Comparison of ENCODE assay signal across 8 mouse cellular contexts in the genomic region with DNA sequence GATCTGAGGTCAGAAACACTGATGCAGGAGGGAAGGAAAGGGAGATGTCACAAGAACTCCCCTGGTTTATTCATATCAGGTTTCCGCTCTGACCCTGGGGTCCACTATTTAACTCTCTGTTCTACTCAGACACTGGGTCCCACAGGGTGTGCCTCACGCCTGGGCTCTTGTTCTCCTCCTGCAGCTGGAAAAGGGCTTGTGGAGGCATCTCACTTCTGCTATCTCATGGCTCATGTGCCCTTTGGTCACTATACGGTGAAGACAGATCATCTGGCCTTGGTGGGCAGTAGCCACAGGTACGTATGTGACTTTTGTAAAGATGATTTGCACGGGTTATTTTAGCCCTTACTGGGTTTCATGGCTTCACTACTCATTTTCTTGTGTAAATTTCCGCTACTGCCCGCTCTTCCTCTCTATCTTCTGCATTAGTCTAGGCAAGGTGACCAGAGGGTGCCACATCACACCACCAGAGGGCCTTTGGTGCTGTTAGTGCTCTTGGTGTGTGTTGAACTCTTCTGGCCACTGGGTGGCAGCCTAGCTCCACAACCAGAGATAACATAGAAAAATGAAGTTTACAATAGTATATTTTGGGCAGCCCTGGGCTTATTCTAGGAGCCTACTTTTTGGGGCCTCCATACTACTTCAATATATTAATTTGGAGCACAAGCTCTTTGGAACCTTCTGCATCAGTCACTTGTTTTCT. TPM values are rescaled to one million over a fixed set of nuclear protein-coding genes. Genes with fewer than 3 reads are reported as not detected.
DNase-seq lines count a peak whose midpoint lies in the region; ATAC-seq and TF ChIP-seq lines count a peak whose summit lies in the region.

No protein-coding gene starts in this region.

- DNase-seq in A20 (ENCODE audit: low read depth, low spot score) (peak; percentile 75), NIH3T3 (ENCODE audit: low read depth) (peak; percentile 82)
- DNase-seq in cerebellum, postnatal 14 days = peak; percentile 84 to 85
- DNase-seq in gastrocnemius, postnatal 25 days = peak; percentile 13
- DNase-seq in kidney, postnatal 10 days = peak; percentile 76
- DNase-seq in liver, postnatal 0 days = peak; percentile 58
- DNase-seq in testis, postnatal 10 days (ENCODE audit: low spot score) = peak; percentile 72

- no peak overlapping the region for H3K4me3 ChIP-seq in liver, postnatal 0 days (ENCODE audit: low read depth, low read length)
- H3K4me3 ChIP-seq in neural tube, embryonic 13.5 days = no peak overlapping the region

- H3K27me3 ChIP-seq in liver, postnatal 0 days (ENCODE audit: insufficient read depth, low read length) = no peaks in the 10 kb centered on the region
- peaks cover 13% of the 10 kb centered on the region for H3K27me3 ChIP-seq in neural tube, embryonic 13.5 days

- peak; percentile 88 for TF ChIP-seq CTCF in liver, postnatal 0 days (IDR thresholded peaks at IDR 0.05; ENCODE audit: low read depth)

- WGBS in liver, postnatal 0 days (ENCODE audit: insufficient replicate concordance) = 55% methylated on average over 7 of the region's 7 CpGs
- WGBS in neural tube, embryonic 13.5 days = 62% methylated on average over 7 of the region's 7 CpGs

- no peak for TF ChIP-seq EP300 in liver, postnatal 0 days (IDR thresholded peaks at IDR 0.05; ENCODE audit: low read depth)

- peaks cover 22% of the 10 kb centered on the region for H3K36me3 ChIP-seq in liver, postnatal 0 days (replicated peaks; ENCODE audit: insufficient read depth, low read length)
- H3K36me3 ChIP-seq in neural tube, embryonic 13.5 days = no peaks in the 10 kb centered on the region

- peaks cover 4% of the 10 kb centered on the region; the same call in 1 of the 2 replicates for H3K4me1 ChIP-seq in liver, postnatal 0 days (ENCODE audit: insufficient read depth)
- peaks cover 18% of the 10 kb centered on the region; the same call in 1 of the 2 replicates for H3K4me1 ChIP-seq in neural tube, embryonic 13.5 days (replicated peaks)

- ATAC-seq in liver, postnatal 0 days = peak; percentile 61
- peak; percentile 52; the same call in 1 of the 2 replicates for ATAC-seq in neural tube, embryonic 13.5 days (ENCODE audit: low read depth)

- H3K9ac ChIP-seq in liver, postnatal 0 days (replicated peaks) = no peak overlapping the region
- no peak overlapping the region for H3K9ac ChIP-seq in neural tube, embryonic 13.5 days

- no peak overlapping the region for H3K4me2 ChIP-seq in liver, postnatal 0 days (ENCODE audit: low read depth, low read length)
- no peak overlapping the region for H3K4me2 ChIP-seq in neural tube, embryonic 13.5 days

- H3K27ac ChIP-seq in liver, postnatal 0 days (ENCODE audit: low read depth) = no peak overlapping the region
- H3K27ac ChIP-seq in neural tube, embryonic 13.5 days (replicated peaks) = no peak overlapping the region

- peaks cover 2% of the 10 kb centered on the region; the same call in 1 of the 2 replicates for H3K9me3 ChIP-seq in liver, postnatal 0 days (ENCODE audit: low read length)
- H3K9me3 ChIP-seq in neural tube, embryonic 13.5 days = no peaks in the 10 kb centered on the region

RNA-seq across cellular contexts. Expression of a gene that starts 46.4 kb away (rescaled TPM):
- total RNA-seq in gastrocnemius, postnatal 25 days (2021) = 1 to 10 TPM; 1.2 to 1.8 TPM
- polyA plus RNA-seq in liver, postnatal 0 days (2015; fragmentation: Nextera tagmentation; extraction: Ambion mirVana) = 14.7 and 14.9 TPM in 2 replicates
- polyA plus RNA-seq in neural tube, embryonic 13.5 days (2015; fragmentation: Nextera tagmentation; extraction: Ambion mirVana) = 0.69 and 0.74 TPM in 2 replicates

Comparison
In these comparisons a context has a peak if more than half of its experiments do, and no peak if none do; other contexts are left out.
1. DNase-seq: peak in every context shown above with its lines; median percentile 84 in cerebellum, postnatal 14 days; 82 in NIH3T3; 76 in kidney, postnatal 10 days; 75 in A20; 72 in testis, postnatal 10 days; 58 in liver, postnatal 0 days; 13 in gastrocnemius, postnatal 25 days.